Mouse (Mus musculus): ENCODE data around the gene Aggf1. TPM values are rescaled to one million over a fixed set of nuclear protein-coding genes. Genes with fewer than 3 reads are reported as not detected.

Aggf1 gene
- polyA plus RNA-seq, 1 experiment: 37.5 TPM

Other genes with a start within 250 kb of the Aggf1 start
- gene Pde8b, start 125.0 kb downstream of the Aggf1 start, polyA plus RNA-seq (2012; rRNA removed): 46.6 and 48.8 TPM in 2 replicates
- gene Zbed3, start 51.7 kb downstream of the Aggf1 start, polyA plus RNA-seq (2012; rRNA removed): 16.6 and 17.1 TPM in 2 replicates
- 21.1 and 21.7 TPM in 2 replicates for gene Crhbp, start 69.6 kb upstream of the Aggf1 start, polyA plus RNA-seq (2012; rRNA removed)
- gene S100z, start 103.4 kb upstream of the Aggf1 start, polyA plus RNA-seq (2012; rRNA removed): not detected in 2 replicates
- gene F2rl1, start 149.9 kb upstream of the Aggf1 start, polyA plus RNA-seq (2012; rRNA removed): 0.38 and 0.46 TPM in 2 replicates
- gene F2r, start 243.1 kb upstream of the Aggf1 start, polyA plus RNA-seq (2012; rRNA removed): 3.7 and 4.4 TPM in 2 replicates

All from frontal cortex, adult 2 months (tissue).